Mouse (Mus musculus) T-helper 2 cell (primary cell): ENCODE results near the gene Tnp2.

Experiments used
- in situ Hi-C: fragments of 300-600 bp; cut with MboI, MseI; formaldehyde crosslinking; loops from one replicate; pipeline ENCODE4 v1.15.1; 2025; ENCODE audit warnings: high pct_unique_total_duplicates

The Tnp2 gene

DNA sequence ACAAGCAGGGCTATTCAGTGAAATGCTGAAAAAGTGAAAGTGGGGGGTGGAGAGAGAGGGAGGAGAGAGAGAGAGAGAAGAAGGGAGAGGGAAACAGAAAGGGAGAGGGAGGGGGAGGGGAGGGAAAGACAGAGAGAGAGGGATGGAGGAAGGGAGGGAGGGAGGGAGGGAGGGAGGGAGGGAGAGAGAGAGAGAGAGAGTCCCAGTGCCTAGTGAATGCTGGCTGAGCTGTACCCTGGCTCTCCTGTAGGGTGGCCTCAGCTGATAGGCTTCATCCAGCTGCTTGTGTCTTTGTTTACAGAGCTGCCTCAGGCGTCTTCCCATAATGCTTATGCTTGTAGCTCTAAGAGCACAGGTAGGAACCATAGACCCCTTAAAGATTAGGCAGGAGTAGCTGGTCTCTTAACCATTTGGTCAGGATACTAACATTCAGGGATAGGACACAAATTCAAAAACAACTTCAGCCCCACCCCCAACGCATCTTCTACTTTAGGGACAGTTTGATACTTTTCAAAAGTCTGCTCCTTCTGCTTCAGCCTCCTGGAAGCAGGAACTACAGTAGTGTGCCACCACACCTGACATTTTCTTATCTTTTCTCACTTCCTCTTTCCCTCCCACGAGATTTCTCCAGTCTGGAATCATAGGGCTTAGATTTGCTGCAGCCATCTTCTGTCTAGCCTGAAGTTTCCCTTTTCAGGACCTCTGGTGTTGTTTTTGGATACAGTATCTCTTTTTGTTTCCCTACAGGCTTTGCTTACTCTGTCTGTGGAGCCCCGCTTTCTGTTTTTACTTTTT lies 17.7 kb downstream of the Tnp2 start:
- in situ Hi-C loops = loop anchor here (5.0 to 10.0 kb wide), 2 partner anchors 103 to 196 kb away; no protein-coding TSS in a partner anchor

DNA sequence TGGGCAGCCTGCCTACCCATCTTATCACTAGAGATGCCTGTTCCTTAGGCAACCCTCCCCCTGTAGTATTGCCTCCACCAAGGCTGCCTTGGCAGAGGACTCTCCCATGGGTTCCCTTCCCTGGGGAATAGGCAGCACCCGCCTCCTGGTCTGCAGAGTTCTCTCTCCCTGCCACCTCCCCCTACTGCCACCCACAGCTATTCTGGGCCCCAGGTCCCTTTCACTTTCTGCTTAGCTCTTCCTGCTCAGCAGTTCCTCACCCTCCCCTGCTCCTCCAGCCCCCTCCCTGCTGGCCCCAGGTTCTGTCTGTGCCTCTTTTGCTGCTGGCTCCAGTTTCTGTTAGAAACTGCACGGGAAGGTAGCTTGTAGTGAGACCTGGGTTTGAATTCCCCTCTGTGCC lies 18.8 kb downstream of the Tnp2 start:
- in situ Hi-C loops = loop anchor here (5.0 to 10.0 kb wide), 2 partner anchors 102 to 195 kb away; no protein-coding TSS in a partner anchor

DNA sequence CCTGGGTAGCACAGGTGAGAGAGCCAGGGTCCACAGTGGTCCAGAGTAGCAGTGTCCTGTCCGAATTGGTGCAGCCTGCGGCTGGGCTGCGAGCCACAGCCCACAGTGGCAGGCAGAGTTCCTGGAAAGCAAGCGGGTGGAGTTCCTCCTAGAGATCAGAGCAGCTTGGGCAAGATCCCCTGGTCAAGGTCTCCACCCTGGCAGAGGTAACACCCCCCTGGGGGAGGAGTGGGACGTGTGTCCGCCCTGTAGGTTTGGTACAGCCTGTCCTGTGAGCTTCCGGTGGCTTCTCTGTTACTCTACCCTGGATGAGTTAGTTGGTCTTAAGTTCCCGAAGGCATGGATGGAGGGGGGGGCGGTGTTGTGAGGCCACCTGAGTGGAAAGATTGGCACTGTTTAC lies 19.6 kb downstream of the Tnp2 start:
- in situ Hi-C loops = no loop called here

DNA sequence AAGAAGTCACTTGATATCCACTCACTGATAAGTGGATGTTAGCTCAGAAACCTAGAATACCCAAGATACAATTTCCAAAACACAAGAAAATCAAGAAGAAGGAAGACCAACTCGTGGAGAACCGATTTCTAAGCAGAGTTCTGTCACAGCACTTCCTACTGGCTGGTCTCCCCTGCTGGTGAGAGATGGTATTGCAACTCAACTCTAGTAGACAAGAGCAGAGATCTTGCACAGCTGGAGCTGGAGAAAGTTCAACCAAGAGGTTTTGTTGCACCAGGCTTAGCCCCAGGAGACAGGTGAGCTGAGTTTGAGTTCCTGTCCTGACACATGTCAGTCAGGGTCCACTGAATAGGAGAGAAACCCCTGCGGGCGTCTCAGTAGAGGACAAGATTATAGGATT lies 21.3 kb downstream of the Tnp2 start:
- in situ Hi-C loops = no loop called here

DNA sequence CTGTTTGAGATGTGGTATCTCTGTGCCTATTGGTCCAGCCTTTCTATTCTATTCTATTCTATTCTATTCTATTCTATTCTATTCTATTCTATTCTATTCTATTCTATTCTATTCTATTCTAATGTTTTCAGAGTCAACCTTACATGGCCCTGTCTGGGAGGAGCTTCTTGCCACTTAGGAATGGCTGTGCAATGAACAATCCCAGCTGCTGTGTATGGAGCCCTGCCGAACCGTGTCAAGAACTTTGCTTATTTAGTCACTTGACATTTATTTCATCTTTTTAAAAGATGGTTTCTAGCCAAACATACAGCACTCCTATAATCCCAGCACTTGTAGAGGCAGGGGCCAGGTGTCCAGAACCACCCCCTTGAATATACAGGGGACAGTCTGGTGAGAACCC lies 24.1 kb downstream of the Tnp2 start:
- in situ Hi-C loops = no loop called here

DNA sequence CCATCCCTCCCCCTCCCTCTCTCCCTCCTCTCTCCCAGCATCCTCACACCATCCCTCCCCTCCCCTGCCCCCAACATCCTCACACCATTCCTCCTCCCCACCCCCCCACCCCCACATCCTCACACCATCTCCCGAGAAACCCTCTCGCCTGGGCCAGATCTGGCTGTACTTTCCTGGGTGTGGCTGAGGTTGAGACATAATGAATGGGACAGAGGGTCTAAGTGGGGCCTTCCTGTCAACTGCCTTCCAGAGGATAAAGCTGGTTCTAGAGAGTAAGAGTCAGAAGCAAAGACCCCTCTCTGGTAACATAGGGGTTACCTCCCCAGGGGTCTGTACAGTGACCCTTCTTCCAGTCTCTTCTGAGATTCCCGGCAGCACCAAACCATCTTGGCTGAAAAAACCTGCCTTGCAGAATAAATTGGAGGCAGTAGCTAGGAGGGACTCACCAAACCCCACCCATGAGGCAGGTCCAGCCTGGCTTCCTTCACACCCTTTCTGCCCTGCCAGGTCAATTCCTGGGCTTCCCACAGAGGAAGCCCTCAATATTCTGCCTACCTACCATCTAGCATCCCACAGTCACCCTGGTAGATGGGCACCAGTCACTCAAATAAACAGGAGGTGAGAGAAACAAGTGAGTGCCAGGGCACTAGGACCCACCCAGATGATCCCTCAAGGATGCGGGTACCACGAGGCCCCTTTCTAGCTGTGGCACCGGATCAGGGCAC lies 24.8 kb downstream of the Tnp2 start:
- in situ Hi-C loops = no loop called here

DNA sequence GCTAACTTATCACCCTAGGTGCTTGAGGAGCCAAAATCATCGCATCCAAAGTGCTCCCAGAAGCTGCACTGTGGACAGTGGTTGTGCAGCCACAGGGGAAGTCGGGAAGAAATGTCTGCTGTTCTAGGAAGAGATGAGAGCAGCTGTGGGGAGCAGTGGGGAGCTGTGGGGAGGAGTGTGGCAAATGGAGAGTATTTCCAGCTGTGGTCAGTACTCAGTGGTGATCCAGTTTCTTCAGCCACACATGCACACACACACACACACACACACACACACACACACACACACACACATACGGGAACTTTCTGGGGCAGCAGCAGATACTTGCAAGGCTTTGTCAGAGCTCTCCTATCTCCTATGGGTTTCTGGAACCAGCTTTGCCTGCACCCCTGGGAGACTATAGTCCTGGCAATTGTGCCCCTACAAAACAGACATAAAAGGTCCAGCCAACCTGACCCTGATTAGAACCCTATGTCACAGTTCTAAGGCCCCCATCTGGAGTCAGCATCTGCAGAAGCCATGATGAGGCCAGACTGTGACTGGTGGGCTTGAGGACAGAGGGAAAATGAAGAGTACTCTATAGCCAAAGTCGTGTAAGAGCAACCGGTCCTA lies 25.8 kb downstream of the Tnp2 start:
- in situ Hi-C loops = no loop called here

DNA sequence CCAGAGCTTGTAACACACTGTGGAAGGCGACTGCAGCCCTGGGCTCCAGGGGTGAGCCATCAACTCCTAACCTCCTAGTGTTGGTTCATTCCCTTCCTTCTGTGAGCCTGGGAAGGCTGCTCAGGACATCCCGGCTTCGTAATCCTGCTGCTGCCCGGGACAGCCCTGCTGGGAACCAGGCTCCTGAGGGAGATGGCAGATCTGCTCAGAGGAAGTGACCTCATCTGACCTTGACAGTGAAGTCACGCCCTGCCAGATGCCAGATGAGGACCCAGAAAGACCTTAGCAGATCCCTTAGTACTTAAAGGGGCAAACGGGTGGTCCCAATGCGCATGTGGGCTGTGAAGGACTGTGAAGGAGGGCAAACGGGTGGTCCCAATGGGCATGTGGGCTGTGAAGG lies 27.3 kb downstream of the Tnp2 start:
- in situ Hi-C loops = no loop called here

DNA sequence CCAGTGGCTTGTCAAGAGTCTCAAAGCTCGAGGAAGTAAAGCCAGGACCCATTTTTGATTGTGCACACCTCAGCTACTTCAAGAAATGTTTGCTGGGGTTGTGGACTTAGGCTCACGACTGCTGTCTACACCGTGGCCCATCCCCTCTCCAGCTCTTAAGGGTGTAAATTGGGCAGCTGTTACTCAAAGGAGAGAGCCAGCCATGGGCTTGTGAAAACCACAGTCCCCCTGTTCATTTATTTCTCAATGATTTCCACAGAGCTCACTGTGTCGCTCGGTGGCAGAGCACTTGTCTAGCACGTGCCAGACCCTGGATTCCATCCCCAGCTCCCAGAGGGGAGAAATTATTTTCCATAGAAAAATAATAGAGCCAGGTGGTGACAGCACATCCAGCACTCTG lies 32.3 kb downstream of the Tnp2 start:
- in situ Hi-C loops = no loop called here

DNA sequence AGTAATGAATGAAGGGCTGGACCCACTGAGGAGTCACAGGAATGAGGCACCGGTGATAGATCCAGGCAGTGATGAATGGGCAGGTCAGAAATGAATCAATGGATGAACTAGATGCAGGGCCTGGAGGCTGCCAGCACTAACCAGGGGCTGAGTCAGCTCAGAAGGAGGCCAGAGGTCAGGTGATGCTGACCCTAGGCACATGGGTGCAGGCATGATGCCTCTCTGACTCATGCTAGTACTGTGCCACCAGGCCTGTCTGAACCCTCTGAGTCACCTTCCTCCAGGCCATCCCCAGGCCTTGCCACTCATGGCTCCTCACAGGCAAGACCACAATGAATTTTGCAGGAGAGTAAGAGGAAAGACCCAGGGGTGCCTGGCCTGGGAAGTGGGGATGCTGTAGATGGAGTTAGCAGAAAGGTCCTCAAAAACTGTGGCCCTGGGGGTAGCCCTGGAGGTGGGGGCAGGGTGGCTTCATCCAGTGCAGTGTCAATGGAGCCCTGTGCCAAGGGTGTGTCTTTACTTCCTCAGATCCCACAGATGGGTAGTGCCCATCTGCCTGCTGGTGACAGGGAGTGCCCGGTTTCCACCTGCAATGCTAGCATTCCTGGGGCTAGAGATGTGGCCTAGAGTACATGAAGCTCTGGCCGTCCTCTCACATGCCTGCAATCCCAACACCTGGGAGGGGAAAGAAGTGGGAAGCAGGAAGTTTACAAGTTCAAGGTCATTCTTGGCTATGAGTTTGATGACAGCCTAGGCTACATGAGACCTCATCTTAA lies 33.8 kb downstream of the Tnp2 start:
- in situ Hi-C loops = no loop called here

DNA sequence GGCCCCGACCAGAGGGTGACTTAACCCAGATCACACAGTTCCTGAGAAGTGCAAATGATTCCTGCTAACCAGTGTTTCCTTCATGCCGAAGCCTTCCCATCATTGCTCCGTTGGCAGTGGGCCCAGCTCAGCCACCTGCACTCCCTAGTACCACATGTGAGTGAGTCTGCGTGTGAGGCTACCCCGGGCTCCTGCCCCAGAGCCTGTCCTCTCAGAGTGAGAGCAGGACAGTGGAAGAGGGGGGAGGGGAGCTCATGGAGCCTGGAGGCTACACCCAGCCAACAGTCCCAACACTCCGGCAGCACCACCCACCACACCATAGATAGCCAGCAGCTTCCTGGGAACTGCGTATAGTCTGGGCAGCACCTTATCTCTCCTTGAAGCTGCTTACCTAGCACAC lies 38.6 kb downstream of the Tnp2 start:
- in situ Hi-C loops = no loop called here

DNA sequence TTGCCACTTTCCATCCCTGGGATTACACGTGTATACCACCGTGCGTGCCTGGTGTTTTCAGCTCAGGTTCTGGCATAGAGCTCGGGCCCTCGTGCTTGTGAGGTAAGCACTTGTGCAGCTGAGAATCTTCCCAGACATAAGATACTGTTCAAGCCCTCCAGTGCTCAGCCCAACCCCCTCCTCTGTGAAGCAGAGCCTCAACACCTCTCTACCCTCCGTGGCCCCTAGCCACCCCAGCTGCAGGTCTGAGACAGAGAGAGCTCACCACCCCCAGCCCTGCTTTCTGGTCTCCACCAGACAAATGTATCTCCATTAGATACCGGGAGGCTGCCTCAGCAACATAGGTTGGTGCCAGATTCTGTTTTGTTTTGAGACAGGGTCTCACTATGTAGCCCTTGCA lies 39.2 kb downstream of the Tnp2 start:
- in situ Hi-C loops = no loop called here

DNA sequence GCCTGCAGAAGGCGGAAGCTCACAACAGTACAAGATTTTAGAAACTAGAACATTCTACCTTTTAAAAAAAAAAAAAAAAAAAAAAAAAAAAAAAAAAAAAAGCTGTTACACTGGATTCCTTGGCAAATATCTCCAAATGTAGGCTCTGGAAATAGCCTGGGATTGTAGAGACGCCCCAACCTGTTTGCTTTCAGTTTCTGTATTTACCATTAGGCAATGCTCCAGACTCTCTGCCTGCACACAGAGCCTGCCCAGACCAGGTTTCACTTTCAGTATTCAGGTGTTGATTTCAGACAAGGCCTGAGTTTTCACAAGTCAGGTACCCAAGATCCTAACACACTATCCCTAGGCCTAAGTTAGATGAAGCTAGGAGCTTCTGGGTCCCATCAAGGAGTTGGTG lies 47.4 kb downstream of the Tnp2 start:
- in situ Hi-C loops = loop anchor here (5.0 kb wide), 2 partner anchors 39 to 41 kb away; no protein-coding TSS in a partner anchor

DNA sequence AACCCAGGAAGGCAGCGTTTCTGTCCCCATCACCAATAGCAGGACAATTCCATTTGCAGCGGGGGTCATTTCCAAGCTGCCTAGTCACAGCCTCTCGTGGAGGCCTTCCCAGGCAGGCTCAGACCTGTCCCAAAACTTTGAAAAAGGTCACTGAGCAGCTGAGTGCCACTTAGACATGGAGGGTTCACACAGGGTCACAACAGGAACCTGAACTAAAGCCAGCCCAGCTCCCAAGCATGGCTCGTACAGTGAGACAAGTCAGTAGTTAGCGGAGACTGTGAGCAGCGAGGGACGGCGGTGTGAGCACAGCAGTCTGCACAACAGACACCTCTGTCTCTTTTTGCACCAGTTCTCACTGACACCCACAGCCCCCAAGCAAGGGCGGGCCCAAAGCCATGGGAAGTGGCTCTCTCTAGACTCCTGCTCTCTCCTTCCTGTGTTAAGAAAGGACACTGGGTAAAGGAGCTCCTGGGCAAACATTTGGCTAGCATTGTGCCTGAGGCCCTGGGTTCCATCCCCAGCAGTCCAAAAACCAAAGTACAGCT lies 48.5 kb downstream of the Tnp2 start:
- in situ Hi-C loops = loop anchor here (5.0 kb wide), 2 partner anchors 38 to 42 kb away; no protein-coding TSS in a partner anchor

DNA sequence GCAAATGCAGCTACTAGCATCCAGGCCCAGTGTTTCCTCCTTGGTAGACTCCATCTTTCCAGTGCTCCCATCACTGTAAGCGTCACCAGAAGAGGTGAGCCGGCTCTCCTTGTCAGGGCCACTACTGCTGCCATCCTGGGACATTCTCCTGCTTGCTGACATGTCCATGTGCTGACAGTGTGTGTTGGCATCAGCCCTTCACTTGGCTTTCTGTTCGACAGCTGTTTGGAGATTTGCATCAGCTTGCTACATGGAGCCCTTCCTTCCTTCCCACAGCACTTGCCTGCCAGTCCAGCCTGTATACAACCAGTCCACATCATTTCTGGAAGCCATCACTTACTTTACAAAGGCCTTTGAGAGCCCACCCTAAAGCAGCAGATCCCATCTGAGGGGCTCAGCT lies 49.6 kb downstream of the Tnp2 start:
- in situ Hi-C loops = no loop called here
